Comparison of ENCODE assay signal across 17 mouse cellular contexts in genomic region chr5:118017527-118017926, GRCm38 (mm10). TPM values are rescaled to one million over a fixed set of nuclear protein-coding genes. Genes with fewer than 3 reads are reported as not detected.
"Had no signal": no experiment of that assay in that cellular context is flagged by ENCODE, and none has a peak within 500 bp of the region (broad histone marks: within the 10 kb centered on the region; RNA-seq: fewer than 3 reads in every experiment).

No protein-coding gene starts in this region.

- H3K27ac ChIP-seq: liver, embryonic 15.5 days; lung, embryonic 15.5 days; macrophage; midbrain, embryonic 12.5 days; neural tube, embryonic 12.5 days; stomach, embryonic 15.5 days; stomach, postnatal 0 days had no signal

- H3K4me1 ChIP-seq: liver, embryonic 15.5 days; stomach, embryonic 15.5 days had no signal

- H3K9ac ChIP-seq: liver, embryonic 15.5 days; liver, postnatal 0 days; lung, embryonic 15.5 days; midbrain, embryonic 12.5 days; neural tube, embryonic 12.5 days; stomach, embryonic 15.5 days had no signal

- ATAC-seq: liver, postnatal 0 days; lung, postnatal 0 days had no signal

- H3K4me2 ChIP-seq: liver, embryonic 15.5 days; lung, embryonic 15.5 days; midbrain, embryonic 12.5 days; neural tube, embryonic 12.5 days; stomach, embryonic 15.5 days had no signal

- H3K9me3 ChIP-seq: liver, embryonic 15.5 days; lung, embryonic 15.5 days; megakaryocyte, embryonic 14.5 days; midbrain, embryonic 12.5 days; neural tube, embryonic 12.5 days; stomach, embryonic 15.5 days had no signal

- H3K4me3 ChIP-seq: liver, embryonic 15.5 days; lung, embryonic 15.5 days; megakaryocyte, embryonic 14.5 days; midbrain, embryonic 12.5 days; neural tube, embryonic 12.5 days; stomach, embryonic 15.5 days had no signal

- H3K36me3 ChIP-seq: liver, embryonic 15.5 days; lung, embryonic 15.5 days; midbrain, embryonic 12.5 days; neural tube, embryonic 12.5 days; stomach, embryonic 15.5 days had no signal

- DNase-seq: liver, postnatal 0 days; lung, adult 2 months; lung, postnatal 14 days; lung, postnatal 36 days; midbrain, embryonic 14.5 days; thymus, adult 2 months; thymus, postnatal 14 days; thymus, postnatal 36 days had no signal

- H3K27me3 ChIP-seq: neural tube, embryonic 12.5 days; stomach, embryonic 15.5 days had no signal

RNA-seq across cellular contexts. Expression of gene Tesc, which starts 10.0 kb away (rescaled TPM):
- polyA plus RNA-seq: macrophage had no signal
